ENCODE assay signal across 8 mouse cellular contexts in the genomic region with DNA sequence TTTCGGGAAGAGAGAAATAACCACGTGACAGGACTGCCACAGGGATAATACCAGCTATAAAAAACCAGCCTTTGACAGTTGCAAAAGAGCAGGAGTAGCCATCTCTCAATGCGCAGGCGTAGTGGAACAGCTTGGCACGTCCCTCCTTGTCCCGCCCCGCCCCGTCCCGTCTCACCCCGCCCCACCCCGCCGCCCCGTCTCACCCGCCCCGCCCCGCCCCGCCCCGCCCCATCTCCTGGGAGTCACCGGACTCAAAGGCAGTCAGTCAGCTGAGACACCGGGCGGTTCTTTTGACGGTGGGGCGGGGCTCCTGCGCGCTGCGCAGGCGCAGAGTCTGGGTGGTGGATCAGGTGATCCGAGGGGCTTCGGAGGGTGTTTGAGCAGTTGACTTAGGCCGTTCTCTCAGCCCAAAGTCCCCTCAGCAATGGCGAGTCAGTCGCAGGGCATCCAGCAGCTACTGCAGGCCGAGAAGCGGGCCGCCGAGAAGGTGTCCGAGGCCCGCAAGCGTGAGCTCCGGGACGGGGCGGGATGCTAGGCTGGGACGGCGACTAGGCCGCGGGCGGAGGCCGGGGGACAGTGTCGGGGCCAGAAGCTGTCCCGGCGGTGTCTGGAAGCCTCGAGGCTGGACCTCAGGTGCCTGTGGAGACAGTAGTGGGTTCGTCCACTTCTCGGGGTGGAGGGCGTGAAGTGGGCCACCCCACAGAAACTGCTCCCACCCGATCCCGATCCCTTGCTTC. TPM values are rescaled to one million over a fixed set of nuclear protein-coding genes. Genes with fewer than 3 reads are reported as not detected.
DNase-seq lines count a peak whose midpoint lies in the region; ATAC-seq and TF ChIP-seq lines count a peak whose summit lies in the region.

A gene (plus strand): TSS at position 279 of the 737 bp plus-strand sequence.

- H3K27me3 ChIP-seq in Patski, result no peaks in the 10 kb centered on the region
- no peaks in the 10 kb centered on the region for H3K27me3 ChIP-seq in hindbrain, embryonic 13.5 days

- no peaks in the 10 kb centered on the region for H3K9me3 ChIP-seq in hindbrain, embryonic 13.5 days

- H3K4me3 ChIP-seq in hindbrain, embryonic 13.5 days, result peak within 1 kb of the TSS; percentile 87

- peak within 1 kb of the TSS; percentile 82 for H3K4me2 ChIP-seq in hindbrain, embryonic 13.5 days

- WGBS in hindbrain, embryonic 13.5 days, result under 1% methylated on average over 49 of the region's 57 CpGs

- in situ Hi-C loops in Patski (cut with MboI; ENCODE audit: low pct_unique_long_range_greater_than_20kb), result no loop called here

- H3K4me1 ChIP-seq in hindbrain, embryonic 13.5 days (replicated peaks), result peaks cover 36% of the 10 kb centered on the region

- no peak for DNase-seq in Patski (ENCODE audit: low read depth, low spot score)
- peak; percentile 97 to 98 for DNase-seq in cerebellum, postnatal 10 days
- DNase-seq in frontal cortex, postnatal 14 days (ENCODE audit: low spot score in 2 of 2), result peak; percentile 93 to 94
- peak; percentile 91 for DNase-seq in left cerebral cortex, adult 11 months (ENCODE audit: low spot score)
- DNase-seq in lung, postnatal 4 days, result peak; percentile 96 to 97
- DNase-seq in retina, postnatal 7 days (ENCODE audit: low read depth, low spot score), result peak; percentile 91
- DNase-seq in urinary bladder, adult 2 months (ENCODE audit: low spot score), result peak; percentile 86

- H3K36me3 ChIP-seq in hindbrain, embryonic 13.5 days, result peaks cover 16% of the 10 kb centered on the region

- no peak for TF ChIP-seq CTCF in Patski (IDR thresholded peaks at IDR 0.05)

- peak; percentile 47 for ATAC-seq in Patski
- peak; percentile 95 for ATAC-seq in hindbrain, embryonic 13.5 days (ENCODE audit: low FRiP score)

- H3K27ac ChIP-seq in hindbrain, embryonic 13.5 days, result peak within 1 kb of the TSS; percentile 93

- peak within 1 kb of the TSS; percentile 97 for H3K9ac ChIP-seq in hindbrain, embryonic 13.5 days

- CTCF ChIA-PET in Patski (lab: Charles Lee), result interaction anchor here (0.8 to 1.6 kb wide), 2 partner anchors 9 to 10 kb away, joined by 3 to 5 read pairs; no protein-coding TSS in a partner anchor

- POLR2A ChIA-PET in Patski (lab: Charles Lee), result no interaction called here

RNA-seq across cellular contexts. Expression of the gene that starts here (rescaled TPM):
- 230 TPM for polyA plus RNA-seq in Patski (2021)
- 464 and 480 TPM in 2 replicates for polyA plus RNA-seq in hindbrain, embryonic 13.5 days (2015; fragmentation: Nextera tagmentation; extraction: Ambion mirVana)
- polyA plus RNA-seq in urinary bladder, adult 2 months (2012; rRNA removed), result 115 and 120 TPM in 2 replicates
